Mouse (Mus musculus) spleen, postnatal 10 days (tissue): ENCODE measurements around the gene Cela1.
A peak's percentile ranks its signal among the peaks of the same experiment; 100 is the strongest.

Experiments used
- DNase-seq, 2 experiments: peaks; one replicate each; pipeline ENCODE4 v3.0.0; 2021 to 2022; ENCODE audit warnings: low spot score in 2 of 2

The Cela1 gene

DNA sequence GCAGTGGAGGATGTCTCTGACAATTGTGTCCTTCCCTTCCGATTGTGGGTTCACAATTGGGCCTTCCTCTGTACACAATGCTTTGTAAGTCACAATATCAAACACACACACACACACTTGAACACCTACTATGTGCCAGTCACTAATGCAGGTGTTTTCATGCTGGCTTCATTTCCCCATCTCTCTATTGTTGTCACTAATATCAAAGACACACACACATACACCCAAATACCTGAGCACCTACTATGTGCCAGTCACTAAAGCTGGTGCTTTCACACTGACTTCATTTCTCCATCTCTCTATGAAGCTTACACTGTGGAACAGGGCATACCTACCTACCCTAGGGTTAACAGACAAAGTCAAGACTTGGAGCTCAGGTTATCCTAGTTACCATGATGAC lies 17.7 kb upstream of the Cela1 start:
- no peak for DNase-seq

DNA sequence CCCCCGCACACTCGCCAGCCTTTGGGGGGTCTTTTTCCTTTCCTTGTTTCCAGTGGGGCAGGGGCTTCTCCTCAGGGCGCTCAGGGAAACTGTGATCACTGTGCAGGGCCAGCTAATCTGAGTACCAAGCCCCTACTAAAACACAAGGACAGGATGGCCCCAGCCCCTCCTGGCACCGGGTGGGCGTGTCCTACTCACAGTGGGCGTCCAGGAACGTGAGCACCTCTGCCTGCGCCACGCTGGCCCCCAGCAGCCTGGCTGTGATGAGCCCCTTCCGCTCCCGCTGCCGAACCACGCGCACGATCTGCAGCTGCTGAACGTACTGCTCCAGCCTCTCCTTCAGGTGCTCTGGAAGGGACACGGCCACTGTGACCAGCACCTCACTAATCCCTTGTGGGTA lies 16.2 kb upstream of the Cela1 start:
- DNase-seq, result no peak

DNA sequence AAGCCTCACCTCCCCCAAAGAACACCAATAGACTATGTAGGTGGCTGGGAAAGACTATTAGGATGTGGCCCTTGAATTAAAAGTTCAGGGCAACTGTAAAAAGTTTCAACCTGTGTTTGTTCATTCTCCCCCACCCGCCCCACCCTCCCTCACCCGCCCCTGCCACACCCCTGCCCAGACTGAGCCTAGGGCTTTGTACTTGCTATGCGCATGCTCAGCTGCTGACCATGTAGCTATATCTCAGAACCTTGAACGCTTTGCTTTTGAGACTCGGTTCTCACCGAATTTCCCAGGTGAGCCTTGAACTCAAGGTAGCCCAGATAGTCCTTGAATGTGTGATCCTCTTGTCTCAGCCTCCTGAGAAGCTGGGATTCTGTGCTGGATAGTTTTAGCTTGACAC lies 14.1 kb upstream of the Cela1 start:
- no peak for DNase-seq

DNA sequence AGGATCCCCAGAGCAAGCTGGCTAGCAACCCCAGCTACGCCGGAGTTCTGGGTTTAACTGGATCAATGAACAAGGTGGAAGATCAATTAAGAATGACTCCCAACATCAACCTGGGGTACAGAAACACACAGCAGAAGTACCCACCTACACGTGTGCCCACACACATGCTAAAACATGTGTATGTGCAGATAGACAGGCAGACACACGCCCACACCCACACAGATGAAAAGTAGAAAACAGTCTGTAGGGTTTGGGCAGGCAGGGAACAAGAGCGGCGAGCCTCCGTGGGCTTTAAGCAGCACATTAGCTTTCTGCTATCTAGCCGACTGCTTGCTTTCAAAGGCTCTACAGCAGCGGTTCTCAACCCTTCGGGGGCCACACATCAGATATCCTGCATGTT lies 13.4 kb upstream of the Cela1 start:
- no peak for DNase-seq

DNA sequence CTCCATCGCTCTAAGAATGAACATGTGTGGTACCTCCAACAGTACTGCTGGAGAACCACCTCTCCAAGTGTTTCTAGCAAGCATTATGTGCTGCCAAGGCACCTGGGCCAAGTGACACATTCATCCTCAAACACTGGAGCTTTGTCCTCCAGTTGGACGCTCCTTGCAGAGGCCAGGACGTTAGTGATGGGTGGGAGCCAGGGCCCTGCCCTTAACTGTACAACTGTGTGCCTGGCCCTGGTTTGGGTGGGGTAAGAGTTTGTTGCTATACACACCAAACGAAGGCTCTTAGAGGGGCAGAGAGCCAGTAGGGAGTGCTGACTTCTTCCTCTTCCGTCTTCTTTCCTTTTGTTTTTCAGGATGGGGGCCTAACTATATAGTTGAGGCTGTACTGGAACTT lies 12.7 kb upstream of the Cela1 start:
- DNase-seq, result no peak

DNA sequence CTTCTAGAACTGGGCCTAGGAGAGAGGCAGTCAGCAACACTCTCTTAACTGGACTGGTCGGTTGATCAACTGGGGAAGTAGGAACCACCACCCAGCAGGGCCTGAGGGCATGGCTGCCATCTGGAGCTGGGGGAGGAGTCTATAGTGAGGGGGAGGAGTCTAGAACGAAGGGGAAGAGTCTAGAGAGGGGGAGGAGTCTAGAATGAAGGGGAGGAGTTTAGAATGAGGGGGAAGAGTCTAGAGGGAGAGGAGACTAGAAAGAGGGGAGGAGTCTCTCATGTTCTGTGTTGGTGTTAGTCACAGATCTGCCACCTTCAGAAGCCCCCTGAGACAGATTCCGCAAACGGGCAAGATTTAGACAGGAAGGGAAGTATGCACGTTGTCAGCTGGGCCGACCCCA lies 11.7 kb upstream of the Cela1 start:
- DNase-seq, result peak in 1 of 2 experiments; percentile 50

DNA sequence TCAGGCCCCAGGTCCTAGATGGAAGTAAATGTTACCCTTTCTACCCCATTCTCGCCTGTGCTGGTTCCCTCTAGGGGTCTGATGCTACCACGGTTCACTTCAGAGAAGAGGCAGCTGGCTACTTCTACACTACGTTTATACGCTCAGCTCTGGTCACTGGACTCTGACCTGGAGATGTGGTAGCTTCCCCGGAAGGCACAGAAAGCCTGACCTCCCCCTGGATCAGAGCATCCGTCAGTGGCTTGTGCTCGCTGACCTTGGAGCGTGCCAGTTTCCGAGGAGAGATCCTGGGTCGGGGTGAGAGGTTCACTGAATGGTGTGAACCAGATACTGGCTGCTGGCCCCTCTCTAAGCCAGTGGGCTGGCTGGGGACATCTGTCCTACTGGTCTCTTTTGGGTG lies 10.4 kb upstream of the Cela1 start:
- DNase-seq, result no peak

DNA sequence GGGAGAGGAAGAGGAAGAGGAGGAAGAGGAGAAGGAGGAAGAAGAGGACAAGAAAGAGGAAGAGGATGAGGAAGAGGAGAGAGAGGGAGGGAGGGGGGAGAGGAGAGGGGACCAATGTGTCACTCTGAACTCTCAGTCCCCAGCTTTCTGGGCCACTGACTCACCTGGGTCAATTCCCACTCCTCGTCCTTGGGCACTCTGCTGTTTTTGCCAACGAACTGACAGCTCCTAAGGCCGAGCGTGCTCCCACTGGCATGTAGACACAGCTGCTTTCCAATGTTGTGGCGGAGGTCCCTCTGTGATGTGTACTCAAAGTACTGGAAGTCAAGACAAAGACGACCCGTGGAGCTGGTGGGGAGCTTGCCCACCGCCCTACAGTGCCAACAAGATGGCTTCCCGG lies 6.7 kb upstream of the Cela1 start:
- no peak for DNase-seq

DNA sequence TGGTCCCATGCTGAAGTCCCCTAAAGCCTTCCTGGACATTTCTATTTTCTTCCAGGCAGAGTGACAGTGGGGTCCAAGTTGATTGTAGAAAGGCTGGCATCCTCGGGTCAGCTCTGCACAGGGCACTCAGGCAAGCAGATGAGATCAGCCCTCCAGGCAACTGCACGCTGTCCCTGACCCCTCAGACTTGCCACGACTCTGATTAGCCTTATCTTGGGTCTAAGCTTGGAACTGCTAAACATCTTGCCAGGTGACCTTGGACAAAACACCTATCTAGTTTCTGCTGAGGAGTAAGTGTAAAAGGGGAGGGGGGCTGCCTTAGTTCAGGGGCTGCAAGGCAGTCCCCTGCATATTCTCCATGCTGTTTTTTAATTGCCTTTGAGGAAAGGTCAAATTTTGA lies 4.3 kb upstream of the Cela1 start:
- DNase-seq, result no peak

DNA sequence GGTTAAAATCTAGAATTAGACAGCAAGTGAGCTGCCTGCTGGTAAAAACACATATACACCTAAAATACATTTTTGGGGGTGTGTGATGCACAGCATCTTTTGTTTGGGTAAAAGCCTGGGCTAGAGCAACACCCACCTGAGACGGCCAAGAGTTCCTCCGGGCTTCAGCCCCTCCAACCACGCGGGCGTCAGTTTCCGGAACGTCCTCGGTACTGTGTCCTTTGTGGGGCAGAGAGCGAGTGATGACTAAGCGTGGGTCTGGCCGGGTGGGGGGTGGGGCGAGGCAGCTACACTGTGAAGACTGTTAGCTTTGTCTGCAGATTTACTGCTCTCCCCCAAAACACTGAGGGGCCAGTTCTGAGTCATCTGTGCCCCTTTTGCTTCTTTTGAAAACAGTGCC lies 732 bp downstream of the Cela1 start:
- no peak for DNase-seq

DNA sequence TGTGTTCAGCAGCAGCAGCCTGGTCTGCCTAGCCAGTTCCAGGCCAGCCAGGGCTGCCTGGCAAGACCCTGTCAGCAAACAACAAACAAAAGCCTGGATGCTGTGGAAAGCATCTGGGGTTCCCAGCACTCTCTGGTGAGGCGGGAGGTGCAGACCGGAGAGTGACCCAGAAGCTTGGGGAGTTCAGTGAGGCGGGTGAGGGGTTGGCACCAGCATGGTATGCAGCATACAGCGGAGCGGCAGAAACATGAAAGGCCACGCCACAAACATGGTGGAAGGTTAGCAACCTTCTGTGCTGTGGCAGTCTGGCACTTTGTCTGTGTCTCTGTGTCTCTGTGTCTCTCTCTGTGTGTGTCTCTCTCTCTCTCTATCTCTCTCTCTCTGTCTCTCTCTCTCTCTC lies 1.3 kb downstream of the Cela1 start:
- DNase-seq, result no peak

DNA sequence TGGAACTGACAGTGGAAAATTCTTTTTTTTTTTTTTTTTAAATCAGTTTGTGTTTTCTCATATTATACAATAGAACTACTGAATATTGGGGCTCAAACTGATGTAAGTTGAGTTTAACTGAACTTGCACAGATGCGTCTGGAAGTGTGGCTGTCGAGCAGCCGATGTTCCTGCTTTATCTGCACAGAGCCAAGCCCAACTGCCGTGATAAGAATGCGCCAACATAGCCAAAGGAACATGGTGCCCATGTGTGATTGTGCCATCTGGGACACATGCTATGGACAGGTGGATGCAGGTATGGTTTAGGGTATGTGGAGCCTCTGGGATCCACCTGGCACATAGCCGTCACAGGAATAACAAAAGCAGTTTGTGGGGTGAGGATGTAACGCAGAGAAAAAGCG lies 1.9 kb downstream of the Cela1 start:
- no peak for DNase-seq

DNA sequence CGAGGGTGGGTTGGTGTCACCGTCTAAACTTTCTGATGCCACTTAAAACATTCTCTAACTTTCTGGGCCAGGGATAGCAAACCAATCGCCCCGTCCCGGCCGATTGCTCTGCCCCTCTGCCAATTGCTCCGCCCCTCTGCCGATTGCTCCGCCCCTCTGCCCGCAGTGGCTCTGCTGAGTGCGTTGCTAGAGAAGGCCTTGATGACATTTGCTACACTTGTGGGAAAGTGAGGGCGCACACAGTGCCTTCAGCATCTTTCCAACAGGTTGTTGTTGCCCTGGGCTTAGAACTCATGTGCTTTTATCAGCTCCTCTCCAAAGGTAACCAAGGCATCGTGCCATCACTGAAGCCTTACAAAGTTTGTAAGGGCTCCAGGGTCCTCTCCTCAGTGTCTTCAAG lies 2.5 kb downstream of the Cela1 start:
- peak; percentile 35 to 70 for DNase-seq

DNA sequence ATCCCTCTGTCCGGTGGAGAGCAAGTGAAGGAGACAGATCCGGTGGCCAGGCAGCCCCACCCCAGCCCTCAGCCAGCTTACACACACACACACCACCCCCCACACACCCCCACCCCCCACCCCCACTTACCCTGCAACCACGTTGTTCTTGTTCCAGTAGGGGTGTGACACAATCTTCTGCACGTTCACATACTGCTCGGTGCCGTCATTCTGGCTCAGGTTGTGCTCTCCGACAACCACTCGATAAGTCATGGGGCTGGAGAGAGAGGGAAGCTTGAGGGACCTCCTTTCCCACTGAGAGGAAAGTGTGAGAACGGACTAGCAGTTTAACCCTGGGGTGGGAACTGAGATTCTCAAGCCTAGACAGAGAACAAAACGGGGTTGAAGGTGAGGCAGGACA lies 3.3 kb downstream of the Cela1 start:
- DNase-seq, result no peak

DNA sequence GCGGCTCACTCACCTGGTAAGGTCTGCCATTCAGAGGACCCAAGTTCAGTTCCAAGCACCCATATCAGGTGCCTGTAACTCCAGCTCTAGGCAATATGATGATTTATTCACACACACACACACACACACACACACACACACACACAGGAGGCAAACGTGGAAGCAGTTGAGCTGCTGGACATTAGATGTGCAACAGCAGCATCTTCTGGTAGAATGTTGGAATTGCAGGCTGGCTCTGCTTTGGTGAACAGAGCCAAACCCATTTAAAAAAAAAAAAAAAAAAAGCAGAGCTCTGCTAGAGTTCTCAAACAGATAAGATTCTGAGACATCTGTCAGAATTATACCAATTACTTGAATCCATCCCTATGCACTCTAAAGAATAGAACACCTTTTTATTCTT lies 4.7 kb downstream of the Cela1 start:
- DNase-seq, result peak; percentile 71 to 85

DNA sequence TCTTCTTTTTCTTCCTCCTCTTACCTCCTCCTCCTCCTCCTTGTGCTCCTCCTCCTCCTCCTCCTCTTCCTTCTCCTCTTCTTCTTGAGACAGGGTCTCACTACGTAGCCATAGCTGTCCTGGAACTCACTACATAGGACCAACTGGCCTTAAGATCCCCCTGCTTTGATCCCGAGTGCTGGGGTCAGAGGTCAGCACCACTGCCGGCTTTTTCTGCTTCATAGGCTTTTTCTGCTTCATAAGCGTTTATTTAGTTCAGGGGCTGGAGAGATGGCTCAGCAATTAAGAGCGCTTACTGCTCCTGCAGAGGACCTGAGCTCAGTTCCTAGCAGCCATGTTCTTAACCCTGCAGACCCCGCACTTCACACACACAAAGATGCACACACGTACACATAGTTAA lies 6.0 kb downstream of the Cela1 start:
- DNase-seq, result no peak

DNA sequence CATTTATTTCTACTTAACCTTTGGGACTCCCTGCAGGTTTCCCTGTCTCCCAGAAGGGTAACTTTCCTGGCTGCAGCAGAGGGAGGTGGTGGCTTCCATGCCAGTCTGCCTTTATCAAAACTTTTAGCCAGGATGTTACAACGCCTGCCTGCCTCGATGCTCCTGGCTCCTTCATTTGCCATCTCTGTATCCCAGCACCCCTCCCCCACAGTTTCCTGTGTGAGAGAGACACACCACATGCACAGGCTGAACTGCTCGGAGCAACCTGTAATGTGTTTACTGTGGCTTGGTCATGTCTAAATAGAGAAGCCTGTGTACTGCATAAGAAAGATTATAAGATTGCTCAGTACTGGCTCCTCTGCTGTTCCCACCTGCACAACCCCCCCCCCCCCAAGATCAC lies 7.3 kb downstream of the Cela1 start:
- DNase-seq, result no peak

DNA sequence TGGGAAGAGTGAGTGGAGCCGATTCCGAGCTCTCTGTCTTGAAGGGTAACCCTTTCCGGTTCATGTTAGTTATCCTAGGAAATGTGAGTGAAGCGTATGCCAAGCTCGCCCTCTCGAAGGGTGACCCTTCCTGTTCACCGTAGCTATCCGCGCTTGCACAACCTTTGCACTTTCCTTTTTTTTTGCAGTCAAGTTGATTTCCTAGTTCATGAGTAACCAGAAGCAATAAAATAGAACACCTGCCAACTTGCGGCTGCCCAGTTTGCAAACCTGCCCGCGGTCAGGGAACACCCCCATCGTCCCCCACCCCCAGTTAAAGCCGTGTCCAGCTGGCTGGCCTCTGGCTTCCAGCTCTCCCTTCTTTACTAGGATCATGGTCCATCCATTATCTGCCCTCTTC lies 8.7 kb downstream of the Cela1 start:
- DNase-seq, result no peak

DNA sequence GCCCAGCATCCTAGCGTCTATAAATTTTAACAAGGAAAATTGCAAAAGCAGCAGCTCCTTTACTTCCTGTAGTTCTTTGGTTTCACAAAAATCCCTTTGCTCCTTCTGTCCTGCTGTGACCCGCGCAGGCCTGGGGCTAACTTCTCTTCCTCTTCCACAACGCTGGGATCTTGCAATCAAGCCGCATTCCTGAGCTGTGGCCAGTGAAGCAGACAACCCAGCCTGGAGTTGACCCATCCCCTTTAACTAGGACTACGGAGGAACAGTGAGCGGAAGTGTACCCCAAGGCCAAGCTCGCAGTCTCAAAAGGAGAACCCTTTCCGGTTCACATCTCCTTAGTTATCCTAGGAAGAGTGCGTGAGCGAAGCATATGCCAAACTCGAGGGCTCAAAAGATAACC lies 9.1 kb downstream of the Cela1 start:
- DNase-seq, result no peak

DNA sequence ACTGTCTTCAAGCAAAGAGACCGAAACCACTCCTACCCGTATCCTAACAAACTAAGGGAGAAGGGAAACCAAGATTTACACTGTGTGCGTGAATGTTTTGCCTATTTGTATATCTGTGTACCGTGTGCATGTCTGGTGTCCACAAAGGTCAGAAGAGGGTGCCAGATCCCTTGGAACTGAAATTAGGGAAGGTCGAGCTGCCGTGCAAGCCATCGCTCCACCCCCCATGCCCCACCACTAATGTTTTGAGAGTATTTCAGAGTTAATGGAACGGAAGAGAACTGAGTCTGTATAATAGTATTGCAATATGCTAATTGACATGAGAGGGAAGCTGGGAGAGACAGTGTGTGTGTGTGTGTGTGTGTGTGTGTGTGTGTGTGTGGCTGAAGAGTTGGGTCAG lies 10.0 kb downstream of the Cela1 start:
- no peak for DNase-seq

DNA sequence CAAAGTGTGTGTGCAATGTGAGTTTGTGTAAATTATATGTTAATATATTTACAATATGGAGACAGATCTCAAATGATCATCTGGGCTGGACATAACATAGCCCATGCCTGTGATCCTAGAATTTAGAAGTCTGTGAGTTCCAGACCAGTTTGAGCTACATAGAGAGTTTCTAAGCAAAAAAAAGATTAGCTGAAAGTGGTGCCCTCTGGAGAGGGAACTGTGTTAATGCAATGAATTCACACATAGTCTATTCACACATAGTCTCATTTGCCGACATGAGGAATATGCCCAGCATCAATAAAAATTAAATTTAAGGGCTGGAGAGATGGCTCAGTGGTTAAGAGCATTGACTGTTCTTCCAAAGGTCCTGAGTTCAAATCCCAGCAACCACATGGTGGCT lies 11.2 kb downstream of the Cela1 start:
- DNase-seq, result no peak

DNA sequence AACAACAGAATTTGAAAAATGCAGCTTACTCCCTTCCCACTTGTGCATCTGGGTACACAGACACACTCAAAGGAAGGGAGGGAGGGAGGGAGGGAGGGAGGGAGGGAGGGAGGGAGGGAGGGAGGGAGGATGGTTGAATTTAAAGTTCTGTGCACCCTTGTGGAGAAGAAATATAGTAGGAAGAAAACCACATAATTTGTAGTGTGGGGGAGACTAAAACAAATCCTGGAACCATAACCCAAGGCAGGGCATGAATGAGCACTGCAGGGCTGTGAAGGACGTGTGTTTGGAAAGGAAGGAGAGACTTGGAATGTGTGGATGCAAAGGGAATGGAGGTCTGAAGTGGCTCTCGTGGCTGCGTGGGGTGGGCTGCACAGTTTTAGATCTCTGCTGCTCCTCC lies 12.2 kb downstream of the Cela1 start:
- no peak for DNase-seq

DNA sequence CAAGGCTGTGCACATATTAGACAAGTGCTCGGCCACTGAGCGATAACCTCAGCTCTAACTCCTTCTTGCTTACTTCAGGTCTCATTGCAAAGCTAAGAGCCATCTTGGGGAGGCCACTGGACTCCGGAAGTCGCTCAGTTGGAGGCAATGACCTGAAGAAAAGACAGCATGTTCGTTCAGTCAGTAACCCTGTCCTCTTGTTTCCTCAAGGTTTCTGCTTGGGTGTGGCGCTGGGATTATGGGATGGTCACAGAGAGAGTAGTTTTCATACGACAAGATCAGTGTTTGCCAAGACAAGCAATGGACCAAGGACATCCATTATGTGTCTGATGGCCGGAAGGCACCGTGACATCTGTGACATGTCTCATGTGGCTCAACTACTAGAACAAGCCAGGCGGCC lies 13.2 kb downstream of the Cela1 start:
- DNase-seq, result no peak

DNA sequence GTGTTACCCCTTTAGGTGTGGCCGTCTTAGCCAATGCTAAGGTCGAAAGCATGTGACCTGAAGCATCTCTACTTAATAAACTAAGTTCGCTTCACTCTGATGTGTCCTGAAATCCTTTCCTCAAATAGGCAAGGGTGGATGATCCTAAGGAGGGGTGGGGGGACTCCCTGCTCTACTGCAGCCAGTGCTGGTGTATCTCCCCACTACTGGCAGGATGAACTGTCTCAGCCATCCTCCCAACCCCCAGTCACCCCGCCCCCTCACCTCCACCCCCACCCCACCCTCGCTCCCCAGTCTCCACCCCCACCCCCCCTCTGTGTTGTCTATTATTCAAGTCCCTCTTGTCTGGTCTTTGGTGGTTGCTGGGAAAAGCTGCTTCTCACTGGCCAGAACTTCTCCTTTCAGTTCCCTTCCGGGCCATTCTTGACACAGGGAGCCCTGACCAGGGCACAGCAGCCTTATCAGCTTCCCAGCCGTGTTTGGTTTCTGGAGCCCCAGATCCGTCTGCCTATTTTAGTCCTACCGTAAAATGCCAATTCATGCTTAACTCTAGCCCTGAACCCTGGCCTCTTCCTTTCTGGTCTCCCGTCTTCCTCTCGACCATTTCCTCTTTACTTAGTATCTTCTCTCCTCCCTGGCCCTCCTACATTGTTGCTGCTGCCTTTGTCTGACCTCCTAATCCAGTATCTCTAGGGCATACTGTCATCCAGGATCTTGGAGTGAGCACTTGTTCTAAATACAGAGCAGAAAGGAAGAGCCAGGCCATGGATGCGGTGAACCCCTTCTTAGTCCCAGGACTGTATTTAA lies 13.9 kb downstream of the Cela1 start:
- no peak for DNase-seq
